Mouse (Mus musculus): ENCODE results near the gene Vamp4. TPM values are rescaled to one million over a fixed set of nuclear protein-coding genes. Genes with fewer than 3 reads are reported as not detected.

Gene Vamp4
- polyA plus RNA-seq (2014; fragmentation: Nextera tagmentation; extraction: Ambion mirVana) = 32.2 and 35.8 TPM in 2 replicates

DNA sequence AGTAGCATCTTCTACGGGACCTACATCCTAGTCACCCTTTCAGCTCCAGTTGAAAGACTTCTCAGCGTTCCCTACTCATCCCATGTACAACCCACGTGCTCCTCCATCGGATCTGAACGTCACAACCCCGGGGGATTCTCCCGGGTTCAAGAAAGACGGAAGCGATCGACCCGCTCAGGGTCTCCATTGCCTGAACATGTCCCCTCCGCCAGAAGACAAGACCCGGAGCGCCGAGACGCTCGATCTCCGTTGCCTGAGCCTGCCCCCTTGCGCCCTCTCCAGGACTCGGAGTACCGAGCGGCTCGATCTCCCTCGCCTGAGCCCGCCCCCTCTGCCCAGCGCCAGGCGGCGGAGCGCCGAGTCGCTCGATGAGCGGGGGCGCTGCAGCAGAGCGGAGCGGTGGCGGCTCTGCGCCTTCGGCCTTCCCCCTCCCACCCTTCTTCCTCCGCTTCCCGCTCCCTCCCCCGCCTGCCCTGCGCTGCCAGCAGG, at the start of gene Vamp4:
Gene Vamp4, plus strand, starts transcription at position 256 of the 489 bp plus-strand sequence.
- peak; percentile 98 for ATAC-seq (ENCODE audit: insufficient number of reproducible peaks, insufficient read depth, low FRiP score, low read depth)
- Histone ChIP-seq H3K9me3 (ENCODE audit: control insufficient read depth, low read length) (0 out of 2 replicates have a peak, but pooled peaks cover 4% of the 10 kb centered on the region), H3K4me1 (ENCODE audit: control insufficient read depth in 2 of 2, insufficient read depth in 2 of 2, low read length in 2 of 2) (peaks cover 0 to 11% of the 10 kb centered on the region in 2 experiments; a peak in 3 of 4 replicates), H3K27me3 (ENCODE audit: control insufficient read depth, insufficient read depth, low read length) (no peaks in the 10 kb centered on the region), H3K36me3 (ENCODE audit: control insufficient read depth, insufficient read depth, low read length) (peaks cover 12% of the 10 kb centered on the region), H3K9ac (ENCODE audit: low read length) (peak within 1 kb of the TSS; percentile 87), H3K27ac (replicated peaks in 1 of 2; ENCODE audit: control insufficient read depth in 1 of 2, insufficient read depth in 1 of 2, low read depth in 2 of 2, low read length in 2 of 2) (peak within 1 kb of the TSS; percentile 59 to 89), H3K4me2 (ENCODE audit: low read length) (peak within 1 kb of the TSS; percentile 71), H3K4me3 (ENCODE audit: control insufficient read depth in 1 of 2, insufficient read depth in 1 of 2, low read depth in 1 of 2, low read length in 2 of 2) (peak within 1 kb of the TSS; percentile 83 to 84)
- 0% methylated on average over 28 of the region's 43 CpGs for WGBS

DNA sequence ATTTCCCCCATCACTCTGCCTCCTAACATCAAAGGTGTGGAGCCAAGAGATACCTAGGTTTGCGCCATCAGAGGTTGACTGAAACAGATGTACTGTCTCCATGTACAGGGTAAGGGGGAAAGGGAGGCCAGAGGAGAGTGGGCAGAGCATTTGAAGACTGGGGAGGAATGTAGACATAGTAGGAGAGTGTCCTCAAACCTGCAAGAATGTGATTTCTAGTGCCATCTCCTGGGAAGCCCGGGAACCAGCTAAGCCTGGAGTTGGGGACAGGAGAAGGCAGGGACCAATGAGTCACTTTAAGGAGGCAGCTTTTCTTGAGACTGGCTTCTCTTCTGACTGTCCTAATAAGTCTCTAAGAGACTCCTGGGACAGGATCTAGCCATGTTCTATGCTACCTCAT, 40.7 kb upstream of the Vamp4 start:
- no peak overlapping the region for H3K4me3 ChIP-seq (ENCODE audit: control insufficient read depth in 1 of 2, insufficient read depth in 1 of 2, low read depth in 1 of 2, low read length in 2 of 2)
- no peaks in the 10 kb centered on the region for H3K4me1 ChIP-seq (ENCODE audit: control insufficient read depth in 2 of 2, insufficient read depth in 2 of 2, low read length in 2 of 2)
- no peak for ATAC-seq (ENCODE audit: insufficient number of reproducible peaks, insufficient read depth, low FRiP score, low read depth)
- H3K27me3 ChIP-seq (ENCODE audit: control insufficient read depth, insufficient read depth, low read length) = no peaks in the 10 kb centered on the region
- 55% methylated on average over 2 of the region's 2 CpGs for WGBS
- H3K9ac ChIP-seq (ENCODE audit: low read length) = no peak overlapping the region
- H3K4me2 ChIP-seq (ENCODE audit: low read length) = no peak overlapping the region
- peaks cover 20% of the 10 kb centered on the region for H3K36me3 ChIP-seq (ENCODE audit: control insufficient read depth, insufficient read depth, low read length)
- H3K9me3 ChIP-seq (ENCODE audit: control insufficient read depth, low read length) = no peaks in the 10 kb centered on the region
- no peak overlapping the region for H3K27ac ChIP-seq (replicated peaks in 1 of 2; ENCODE audit: control insufficient read depth in 1 of 2, insufficient read depth in 1 of 2, low read depth in 2 of 2, low read length in 2 of 2)

DNA sequence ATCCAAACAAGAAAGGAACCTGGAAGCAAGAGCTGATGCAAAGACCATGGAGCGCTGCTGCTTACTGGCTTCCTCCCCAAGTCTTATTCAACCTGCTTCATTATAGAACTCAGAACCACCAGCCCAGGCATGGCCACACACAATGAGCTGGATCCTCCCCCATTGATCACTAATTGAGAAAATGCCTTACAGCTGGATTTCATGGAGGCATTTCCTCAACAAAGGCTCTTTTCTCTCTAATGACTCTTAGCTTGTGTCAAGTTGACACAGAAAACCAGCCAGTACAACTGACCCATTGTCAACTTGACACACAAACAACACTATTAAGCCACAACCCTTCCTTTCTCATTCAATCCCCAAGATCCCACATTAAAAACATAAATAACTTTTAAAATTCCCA, 39.6 kb upstream of the Vamp4 start:
- no peak overlapping the region for H3K27ac ChIP-seq (replicated peaks in 1 of 2; ENCODE audit: control insufficient read depth in 1 of 2, insufficient read depth in 1 of 2, low read depth in 2 of 2, low read length in 2 of 2)
- H3K4me2 ChIP-seq (ENCODE audit: low read length) = no peak overlapping the region
- 89% methylated on average over 1 of the region's 1 CpGs for WGBS
- H3K9me3 ChIP-seq (ENCODE audit: control insufficient read depth, low read length) = no peaks in the 10 kb centered on the region
- H3K27me3 ChIP-seq (ENCODE audit: control insufficient read depth, insufficient read depth, low read length) = no peaks in the 10 kb centered on the region
- peaks cover 31% of the 10 kb centered on the region for H3K36me3 ChIP-seq (ENCODE audit: control insufficient read depth, insufficient read depth, low read length)
- no peak overlapping the region for H3K4me3 ChIP-seq (ENCODE audit: control insufficient read depth in 1 of 2, insufficient read depth in 1 of 2, low read depth in 1 of 2, low read length in 2 of 2)
- H3K9ac ChIP-seq (ENCODE audit: low read length) = no peak overlapping the region
- H3K4me1 ChIP-seq (ENCODE audit: control insufficient read depth in 2 of 2, insufficient read depth in 2 of 2, low read length in 2 of 2) = no peaks in the 10 kb centered on the region
- no peak for ATAC-seq (ENCODE audit: insufficient number of reproducible peaks, insufficient read depth, low FRiP score, low read depth)

DNA sequence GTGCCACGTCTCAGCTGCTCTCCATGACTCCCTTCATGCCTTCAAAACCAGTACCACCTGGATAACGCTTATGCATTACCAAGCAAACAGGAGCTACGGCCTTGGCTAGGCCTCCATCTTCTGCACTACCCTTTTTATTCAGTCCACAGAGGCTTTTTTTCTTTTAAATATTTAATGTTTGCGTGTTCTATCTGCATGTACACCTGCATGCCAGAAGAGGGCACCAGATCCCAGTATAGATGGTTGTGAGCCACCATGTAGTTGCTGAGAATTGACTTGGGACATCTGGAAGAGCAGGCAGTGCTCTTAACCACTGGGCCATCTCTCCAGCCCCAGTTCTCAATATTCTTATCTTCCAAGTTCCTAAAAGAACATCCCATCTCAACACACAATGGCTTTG, 38.7 kb upstream of the Vamp4 start:
- no peak overlapping the region for H3K27ac ChIP-seq (replicated peaks in 1 of 2; ENCODE audit: control insufficient read depth in 1 of 2, insufficient read depth in 1 of 2, low read depth in 2 of 2, low read length in 2 of 2)
- no peaks in the 10 kb centered on the region for H3K4me1 ChIP-seq (ENCODE audit: control insufficient read depth in 2 of 2, insufficient read depth in 2 of 2, low read length in 2 of 2)
- peaks cover 40% of the 10 kb centered on the region for H3K36me3 ChIP-seq (ENCODE audit: control insufficient read depth, insufficient read depth, low read length)
- no peak overlapping the region for H3K4me2 ChIP-seq (ENCODE audit: low read length)
- no peaks in the 10 kb centered on the region for H3K9me3 ChIP-seq (ENCODE audit: control insufficient read depth, low read length)
- no peak for ATAC-seq (ENCODE audit: insufficient number of reproducible peaks, insufficient read depth, low FRiP score, low read depth)
- 75% methylated on average over 4 of the region's 4 CpGs for WGBS
- no peak overlapping the region for H3K9ac ChIP-seq (ENCODE audit: low read length)
- H3K4me3 ChIP-seq (ENCODE audit: control insufficient read depth in 1 of 2, insufficient read depth in 1 of 2, low read depth in 1 of 2, low read length in 2 of 2) = no peak overlapping the region
- H3K27me3 ChIP-seq (ENCODE audit: control insufficient read depth, insufficient read depth, low read length) = no peaks in the 10 kb centered on the region

DNA sequence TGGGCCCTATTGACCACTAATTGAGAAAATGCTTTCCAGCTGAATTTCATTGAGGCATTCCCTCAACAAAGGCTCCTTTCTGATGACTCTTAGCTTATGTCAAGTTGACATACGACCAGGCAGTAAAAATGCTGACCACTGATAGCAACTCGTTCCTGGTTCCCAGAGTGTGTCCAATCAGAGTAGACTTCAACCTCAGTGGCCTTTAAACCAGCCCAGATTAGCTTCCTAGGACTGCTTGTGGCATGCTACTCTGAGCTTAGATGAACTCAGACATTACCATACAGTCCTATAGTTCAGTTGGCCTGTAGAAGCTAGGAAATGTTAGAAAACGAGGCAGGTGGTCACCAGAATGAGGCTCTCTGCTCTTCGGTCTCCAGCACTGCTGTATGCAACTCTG, 38.0 kb upstream of the Vamp4 start:
- no peak for ATAC-seq (ENCODE audit: insufficient number of reproducible peaks, insufficient read depth, low FRiP score, low read depth)
- H3K4me2 ChIP-seq (ENCODE audit: low read length) = no peak overlapping the region
- no peaks in the 10 kb centered on the region for H3K27me3 ChIP-seq (ENCODE audit: control insufficient read depth, insufficient read depth, low read length)
- no peaks in the 10 kb centered on the region for H3K9me3 ChIP-seq (ENCODE audit: control insufficient read depth, low read length)
- H3K4me3 ChIP-seq (ENCODE audit: control insufficient read depth in 1 of 2, insufficient read depth in 1 of 2, low read depth in 1 of 2, low read length in 2 of 2) = no peak overlapping the region
- H3K9ac ChIP-seq (ENCODE audit: low read length) = no peak overlapping the region
- H3K27ac ChIP-seq (replicated peaks in 1 of 2; ENCODE audit: control insufficient read depth in 1 of 2, insufficient read depth in 1 of 2, low read depth in 2 of 2, low read length in 2 of 2) = no peak overlapping the region
- peaks cover 47% of the 10 kb centered on the region for H3K36me3 ChIP-seq (ENCODE audit: control insufficient read depth, insufficient read depth, low read length)
- H3K4me1 ChIP-seq (ENCODE audit: control insufficient read depth in 2 of 2, insufficient read depth in 2 of 2, low read length in 2 of 2) = no peaks in the 10 kb centered on the region
- WGBS = 66% methylated on average over 4 of the region's 4 CpGs

DNA sequence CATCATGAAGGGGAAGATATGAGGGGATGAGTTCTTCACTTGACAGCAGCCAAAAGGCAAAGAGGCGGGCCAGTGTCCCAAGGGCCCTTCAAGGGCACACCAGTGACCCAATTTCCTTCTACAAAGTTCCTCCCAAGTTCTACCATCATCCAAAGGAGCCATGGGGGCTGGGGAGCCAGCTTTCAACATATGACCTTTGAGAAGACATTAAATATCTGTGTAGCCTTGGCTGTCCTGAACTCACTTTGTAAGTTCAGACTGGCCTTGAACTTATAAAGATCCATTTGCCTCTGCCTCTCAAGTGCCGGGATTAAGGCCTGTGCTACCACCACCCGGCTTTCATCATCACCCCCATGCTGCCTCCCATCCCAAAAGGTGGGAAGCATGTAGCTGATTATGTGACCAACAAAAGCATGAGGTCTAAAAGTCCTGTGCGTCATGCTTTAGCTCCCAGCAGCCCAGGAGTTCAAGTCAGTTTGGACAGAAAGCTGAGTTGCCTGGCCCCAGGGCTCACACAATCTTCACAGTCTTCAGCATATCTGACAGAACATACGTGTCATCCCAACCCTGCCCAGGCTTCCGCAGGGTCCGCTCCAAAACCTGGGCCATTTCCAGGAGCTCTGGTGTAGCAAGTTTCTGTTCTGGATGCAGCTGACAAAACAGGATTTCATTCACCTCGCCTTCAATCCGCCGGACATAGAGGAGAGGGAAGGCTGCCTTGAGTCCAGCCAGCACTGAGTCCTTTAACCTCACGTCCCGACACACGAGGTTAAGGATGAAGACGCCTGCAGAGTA, 36.4 kb upstream of the Vamp4 start:
- Histone ChIP-seq H3K4me3 (ENCODE audit: control insufficient read depth in 1 of 2, insufficient read depth in 1 of 2, low read depth in 1 of 2, low read length in 2 of 2) (no peak overlapping the region), H3K9me3 (ENCODE audit: control insufficient read depth, low read length) (no peaks in the 10 kb centered on the region), H3K4me1 (ENCODE audit: control insufficient read depth in 2 of 2, insufficient read depth in 2 of 2, low read length in 2 of 2) (no peaks in the 10 kb centered on the region), H3K36me3 (ENCODE audit: control insufficient read depth, insufficient read depth, low read length) (peaks cover 61% of the 10 kb centered on the region), H3K4me2 (ENCODE audit: low read length) (no peak overlapping the region), H3K27ac (replicated peaks in 1 of 2; ENCODE audit: control insufficient read depth in 1 of 2, insufficient read depth in 1 of 2, low read depth in 2 of 2, low read length in 2 of 2) (no peak overlapping the region), H3K27me3 (ENCODE audit: control insufficient read depth, insufficient read depth, low read length) (no peaks in the 10 kb centered on the region), H3K9ac (ENCODE audit: low read length) (no peak overlapping the region)
- ATAC-seq (ENCODE audit: insufficient number of reproducible peaks, insufficient read depth, low FRiP score, low read depth) = no peak
- 90% methylated on average over 14 of the region's 14 CpGs for WGBS

DNA sequence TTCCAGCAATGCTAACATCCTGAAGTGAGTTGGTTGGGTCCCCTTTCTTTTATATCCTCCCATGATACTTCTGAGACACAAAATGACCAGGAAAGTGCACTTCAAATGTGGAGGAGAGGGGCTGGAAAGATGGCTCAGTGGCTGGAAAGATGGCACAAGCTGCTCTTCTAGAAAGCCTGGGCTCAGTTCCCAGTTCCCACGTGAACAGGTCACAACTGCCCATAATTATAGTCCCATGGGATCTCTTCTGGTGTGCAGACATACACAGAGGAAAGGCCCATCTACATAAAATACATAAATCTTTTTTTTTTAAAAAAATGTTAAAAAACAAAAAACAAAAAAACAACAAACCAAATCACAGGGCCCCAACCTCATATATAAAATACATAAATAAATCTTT, 27.1 kb upstream of the Vamp4 start:
- H3K4me2 ChIP-seq (ENCODE audit: low read length) = no peak overlapping the region

More for the DNA sequence above, 27.1 kb upstream of the Vamp4 start:
- Histone ChIP-seq H3K4me3 (ENCODE audit: control insufficient read depth in 1 of 2, insufficient read depth in 1 of 2, low read depth in 1 of 2, low read length in 2 of 2) (no peak overlapping the region), H3K27me3 (ENCODE audit: control insufficient read depth, insufficient read depth, low read length) (no peaks in the 10 kb centered on the region), H3K9me3 (ENCODE audit: control insufficient read depth, low read length) (no peaks in the 10 kb centered on the region), H3K36me3 (ENCODE audit: control insufficient read depth, insufficient read depth, low read length) (peaks cover 81% of the 10 kb centered on the region), H3K4me1 (ENCODE audit: control insufficient read depth in 2 of 2, insufficient read depth in 2 of 2, low read length in 2 of 2) (peaks cover 0 to 11% of the 10 kb centered on the region in 2 experiments; a peak in 2 of 4 replicates), H3K27ac (replicated peaks in 1 of 2; ENCODE audit: control insufficient read depth in 1 of 2, insufficient read depth in 1 of 2, low read depth in 2 of 2, low read length in 2 of 2) (no peak overlapping the region), H3K9ac (ENCODE audit: low read length) (no peak overlapping the region)
- WGBS = 81% methylated on average over 1 of the region's 1 CpGs
- no peak for ATAC-seq (ENCODE audit: insufficient number of reproducible peaks, insufficient read depth, low FRiP score, low read depth)
